Mouse (Mus musculus): Measurements from ENCODE around the gene A630001G21Rik.
A peak's percentile ranks its signal among the peaks of the same experiment; 100 is the strongest.
"Not testable (repeated sequence)": the region's sequence is repeated elsewhere in the genome, so short reads cannot be mapped to it uniquely, and the experiment has no call there.

A630001G21Rik gene

DNA sequence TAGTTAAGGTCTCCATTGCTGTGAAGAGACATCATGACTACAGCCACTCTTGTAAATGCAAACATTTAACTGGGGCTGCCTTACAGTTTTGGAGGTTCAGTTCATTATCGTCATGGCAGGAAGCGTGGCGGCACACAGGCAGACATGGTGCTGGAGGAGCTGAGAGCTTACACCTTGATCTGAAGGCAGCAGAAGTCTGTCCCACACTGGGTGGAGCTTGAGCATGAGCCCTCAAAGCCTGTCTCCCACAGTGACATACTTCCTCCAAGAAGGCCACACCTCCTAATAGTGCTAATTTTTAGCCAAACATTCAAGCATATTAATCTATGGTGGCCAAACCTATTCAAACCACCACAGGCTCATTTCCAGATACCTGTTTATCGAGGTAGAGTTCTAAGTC lies at the start of gene A630001G21Rik:
Gene A630001G21Rik (minus strand): TSS at position 208 of the 400 bp plus-strand sequence.
- no peak for DNase-seq (ENCODE audit: low read depth, low spot score)

DNA sequence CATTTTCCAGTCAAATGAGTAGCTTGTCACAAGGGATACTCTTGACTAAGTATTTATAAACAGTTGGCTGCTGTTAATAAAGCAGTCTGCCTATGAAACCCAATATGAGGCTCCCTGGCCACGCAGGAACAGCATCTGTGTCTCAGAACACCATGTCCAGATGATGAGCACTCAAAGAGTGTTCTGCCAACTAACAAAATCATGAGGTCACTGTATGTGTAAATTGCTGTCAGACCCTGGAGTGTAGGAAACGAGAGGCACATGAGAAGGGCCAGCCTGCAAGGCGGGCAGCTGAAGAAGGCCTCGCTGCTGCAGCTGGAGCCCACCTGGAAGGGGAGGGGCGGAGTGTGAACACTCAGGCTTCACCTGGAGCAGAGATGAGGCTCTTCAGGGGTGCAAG lies 48.7 kb upstream of the A630001G21Rik start:
- no peak for DNase-seq (ENCODE audit: low read depth, low spot score)

- DNase-seq (ENCODE audit: low read depth, low spot score), result no peak
These were observed 46.5 kb upstream of the A630001G21Rik start for GRCm38 (mm10) chr1:85824905-85825304.

DNA sequence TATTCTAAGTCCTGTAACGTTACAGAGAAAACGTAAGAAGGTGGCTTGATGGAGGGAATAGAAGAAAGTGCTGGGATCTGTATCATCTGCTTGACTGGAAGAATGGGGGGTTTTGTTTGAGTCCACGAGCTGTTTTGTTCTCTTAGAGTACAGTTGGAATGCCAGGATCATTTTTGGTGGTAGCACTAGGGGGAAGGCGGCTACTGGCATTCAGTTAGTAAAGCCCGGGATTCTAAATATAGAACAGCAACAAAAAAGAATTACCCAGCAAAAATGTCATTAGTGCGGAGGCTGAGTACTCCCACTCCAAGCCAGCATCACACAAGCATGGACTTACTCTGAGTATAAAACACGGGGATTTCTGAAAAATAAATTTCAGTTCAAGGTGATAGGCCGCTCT lies 43.8 kb upstream of the A630001G21Rik start:
- DNase-seq (ENCODE audit: low read depth, low spot score), result peak; percentile 60

DNA sequence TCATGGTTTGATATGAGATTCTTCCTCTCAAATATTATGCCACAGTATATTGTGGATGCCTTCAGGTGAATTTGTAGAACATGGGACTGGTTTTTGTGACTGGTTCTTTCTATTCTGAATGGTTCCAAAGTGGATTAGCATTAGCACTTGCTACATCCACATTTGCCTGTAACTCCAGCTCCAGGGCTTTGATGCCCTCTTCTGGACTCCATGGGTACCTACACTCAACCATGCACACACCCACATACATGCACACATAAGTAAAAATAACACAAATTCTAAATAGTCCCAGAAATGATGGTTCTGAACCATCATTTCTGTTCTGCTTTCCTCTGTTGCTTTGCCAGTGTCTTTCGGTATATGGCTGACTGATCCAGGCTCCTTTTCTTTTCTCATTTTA lies 41.3 kb upstream of the A630001G21Rik start:
- no peak for DNase-seq (ENCODE audit: low read depth, low spot score)

DNA sequence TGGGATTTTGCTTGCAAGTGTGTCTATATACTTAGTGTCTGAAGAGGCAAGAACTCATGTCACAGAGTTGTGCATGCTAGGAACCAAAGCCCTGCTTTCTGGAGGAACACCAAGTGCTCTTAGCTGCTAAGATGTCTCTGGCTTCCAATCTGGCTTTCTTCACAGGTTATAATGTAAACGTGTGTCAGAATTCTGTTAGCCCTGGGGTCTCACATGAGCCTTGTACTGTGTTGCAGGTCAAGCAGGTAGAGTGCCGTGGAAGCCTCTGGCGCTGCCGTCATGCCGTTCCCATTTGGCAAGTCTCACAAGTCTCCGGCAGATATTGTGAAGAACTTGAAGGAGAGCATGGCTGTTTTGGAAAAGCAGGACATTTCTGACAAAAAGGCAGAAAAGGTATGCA lies 39.7 kb upstream of the A630001G21Rik start:
- DNase-seq (ENCODE audit: low read depth, low spot score), result no peak

- DNase-seq (ENCODE audit: low read depth, low spot score), result not testable (repeated sequence)
These were observed 35.8 kb upstream of the A630001G21Rik start for GRCm38 (mm10) chr1:85814213-85814612.

DNA sequence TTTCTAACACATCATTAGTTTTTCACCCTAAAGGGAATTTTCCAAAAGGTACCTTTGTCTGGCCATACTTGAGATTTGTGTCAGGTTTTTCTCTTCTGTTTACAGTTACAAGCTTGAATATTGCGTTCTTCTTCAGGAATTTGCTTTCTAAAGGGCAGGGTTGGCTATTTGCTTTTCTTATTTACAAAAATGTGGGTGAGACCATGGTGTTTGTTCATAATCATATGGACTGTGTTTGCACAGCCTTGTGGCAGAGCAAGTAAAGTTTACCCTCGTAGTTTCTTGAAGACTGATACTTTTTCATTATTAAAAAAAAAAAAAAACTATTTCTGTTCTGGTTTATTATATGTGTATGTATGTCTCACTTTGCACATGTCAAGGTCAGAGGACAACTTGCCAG lies 32.3 kb upstream of the A630001G21Rik start:
- DNase-seq (ENCODE audit: low read depth, low spot score), result no peak

GRCm38 (mm10) chr1:85810343-85810742 lies 31.9 kb upstream of the A630001G21Rik start:
- DNase-seq (ENCODE audit: low read depth, low spot score), result peak; percentile 62

GRCm38 (mm10) chr1:85809256-85809655 lies 30.8 kb upstream of the A630001G21Rik start:
- peak; percentile 33 for DNase-seq (ENCODE audit: low read depth, low spot score)

DNA sequence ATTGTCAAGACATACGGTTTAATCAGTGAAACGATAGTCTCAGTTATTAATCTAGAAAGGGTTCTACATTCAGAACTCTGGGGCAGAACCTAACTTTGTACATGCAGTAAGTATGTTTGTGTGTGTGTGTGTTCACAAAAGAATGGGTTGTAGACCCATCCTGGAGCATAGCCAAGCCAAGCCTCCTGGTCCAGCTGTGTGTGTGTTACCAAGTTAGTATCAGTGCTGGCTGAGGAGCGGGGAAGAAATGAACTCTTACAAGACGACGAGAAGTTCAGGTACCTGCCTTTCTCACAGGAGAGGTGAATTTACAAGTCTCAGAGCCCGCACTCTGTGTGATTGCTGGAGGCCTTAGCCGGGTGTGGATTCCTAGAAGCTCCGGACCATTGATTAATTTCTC lies 26.1 kb upstream of the A630001G21Rik start:
- no peak for DNase-seq (ENCODE audit: low read depth, low spot score)

DNA sequence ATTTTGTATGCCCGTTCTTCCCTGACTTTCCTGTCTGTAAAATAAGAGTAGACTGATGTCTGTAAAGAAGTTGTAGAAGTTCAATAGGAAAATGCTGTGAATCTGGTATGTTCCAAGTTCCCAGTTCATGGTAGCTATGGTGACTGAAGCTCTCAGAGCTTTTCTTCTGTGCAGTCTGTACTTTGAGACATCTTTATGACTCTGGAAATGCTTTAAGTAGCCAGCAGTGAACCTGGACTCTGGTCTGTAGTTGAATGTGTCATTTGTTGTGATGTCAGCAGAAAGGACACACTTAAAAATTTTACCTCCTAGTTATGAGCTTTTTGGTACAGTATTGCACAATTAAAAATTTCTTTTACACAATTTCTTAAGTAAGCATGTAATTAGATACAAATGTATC lies 24.1 kb upstream of the A630001G21Rik start:
- DNase-seq (ENCODE audit: low read depth, low spot score), result no peak

DNA sequence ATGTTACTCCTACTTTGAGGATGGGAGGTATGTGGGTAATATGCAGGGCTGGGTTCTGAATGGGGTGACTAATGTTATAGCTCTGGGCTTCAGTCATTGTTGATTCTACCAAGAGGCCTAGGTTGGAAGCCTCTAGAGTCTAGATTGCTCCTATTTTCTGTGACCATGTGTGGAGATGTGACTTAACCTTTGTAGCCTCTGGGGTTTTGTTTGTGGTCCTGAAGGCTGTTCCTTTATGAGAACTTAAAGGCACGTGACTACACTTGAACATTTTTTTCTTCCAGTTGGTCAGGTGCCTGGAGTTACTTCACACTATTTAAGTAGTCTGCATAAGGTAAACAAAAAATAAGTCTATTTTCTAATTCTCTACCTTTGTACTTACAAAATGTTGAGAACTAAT lies 21.3 kb upstream of the A630001G21Rik start:
- DNase-seq (ENCODE audit: low read depth, low spot score), result no peak

GRCm38 (mm10) chr1:85795196-85795595 lies 16.8 kb upstream of the A630001G21Rik start:
- no peak for DNase-seq (ENCODE audit: low read depth, low spot score)

GRCm38 (mm10) chr1:85794106-85794771 lies 15.8 kb upstream of the A630001G21Rik start:
- peak; percentile 28 for DNase-seq (ENCODE audit: low read depth, low spot score)

GRCm38 (mm10) chr1:85793208-85794105 lies 15.0 kb upstream of the A630001G21Rik start, which contains the start of gene Cab39:
TSS of gene Cab39 (plus strand) at chr1:85793441.
- DNase-seq (ENCODE audit: low read depth, low spot score), result peak; percentile 93

DNA sequence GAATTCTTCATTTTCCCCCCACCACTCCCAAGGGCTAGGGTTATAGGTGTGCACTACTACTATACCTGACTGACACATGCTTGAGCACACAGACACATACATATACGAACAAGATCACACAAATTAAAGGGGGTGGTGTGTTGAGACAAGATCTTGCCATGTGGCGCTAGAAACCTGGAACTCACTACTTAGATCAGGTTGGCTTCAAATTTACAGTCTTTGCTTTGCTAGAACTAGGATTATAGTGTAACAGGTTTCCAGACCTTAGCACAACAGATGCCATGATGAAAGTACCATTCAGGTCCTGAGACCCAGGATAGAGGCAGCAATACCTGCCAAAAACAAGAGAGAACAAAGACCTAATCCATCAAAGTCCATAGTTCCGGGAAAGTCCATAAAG lies 13.0 kb upstream of the A630001G21Rik start:
- DNase-seq (ENCODE audit: low read depth, low spot score), result no peak

DNA sequence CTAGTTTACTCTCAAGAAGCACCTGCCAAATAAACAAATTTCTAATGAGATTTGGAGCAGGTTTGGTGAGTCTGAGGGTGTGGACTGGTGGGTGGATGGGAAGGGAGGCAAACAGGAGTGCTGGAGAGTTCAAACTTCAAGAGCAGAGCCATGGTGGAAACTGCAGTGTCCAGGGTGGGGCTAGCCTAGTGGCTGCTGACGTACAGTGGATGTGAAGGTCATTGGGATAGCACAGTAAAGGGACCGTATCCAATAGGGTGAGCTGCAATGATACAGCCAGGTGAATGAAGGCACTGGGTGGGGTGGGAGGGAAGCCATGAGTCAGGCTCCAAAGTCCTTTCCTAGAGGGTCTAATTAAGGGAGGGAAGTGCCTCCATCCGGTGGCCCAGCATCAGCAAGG lies 12.1 kb upstream of the A630001G21Rik start:
- no peak for DNase-seq (ENCODE audit: low read depth, low spot score)

DNA sequence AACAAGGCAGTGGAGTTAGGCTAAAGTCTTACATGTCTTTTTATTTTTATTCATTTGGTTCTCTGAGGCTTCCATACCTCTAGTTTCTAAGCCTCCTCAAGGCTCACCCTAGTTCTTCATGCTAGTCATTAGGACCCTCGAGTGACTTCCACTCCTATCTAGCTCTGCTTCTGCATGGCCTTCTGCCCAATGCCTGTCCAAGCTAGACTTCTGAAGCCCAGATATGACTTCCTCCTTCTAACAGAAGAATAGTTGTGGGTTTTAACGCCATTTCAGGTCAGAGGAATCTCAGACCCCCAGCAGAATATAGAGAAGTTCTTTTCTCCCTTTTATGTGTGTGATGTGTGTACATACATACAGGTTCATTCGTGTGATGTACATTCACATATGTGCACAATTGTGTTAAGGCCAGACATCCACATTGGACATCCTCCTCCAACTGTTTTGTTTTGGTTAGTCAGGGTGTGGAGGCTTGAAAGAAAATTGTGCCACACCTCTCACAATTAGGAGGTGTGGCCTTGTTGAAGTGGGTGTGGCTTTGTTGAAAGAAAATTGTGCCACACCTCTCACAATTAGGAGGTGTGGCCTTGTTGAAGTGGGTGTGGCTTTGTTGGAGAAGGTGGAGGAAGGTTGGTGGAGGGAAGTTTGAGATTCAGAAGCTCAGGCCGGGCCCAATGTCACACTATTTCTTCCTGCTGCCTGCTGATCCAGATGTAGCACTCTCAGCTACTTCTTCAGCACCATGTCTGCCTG lies 1.2 kb upstream of the A630001G21Rik start:
- DNase-seq (ENCODE audit: low read depth, low spot score), result no peak

- DNase-seq (ENCODE audit: low read depth, low spot score), result no peak
These were observed 569 bp upstream of the A630001G21Rik start for GRCm38 (mm10) chr1:85779012-85779411.

DNA sequence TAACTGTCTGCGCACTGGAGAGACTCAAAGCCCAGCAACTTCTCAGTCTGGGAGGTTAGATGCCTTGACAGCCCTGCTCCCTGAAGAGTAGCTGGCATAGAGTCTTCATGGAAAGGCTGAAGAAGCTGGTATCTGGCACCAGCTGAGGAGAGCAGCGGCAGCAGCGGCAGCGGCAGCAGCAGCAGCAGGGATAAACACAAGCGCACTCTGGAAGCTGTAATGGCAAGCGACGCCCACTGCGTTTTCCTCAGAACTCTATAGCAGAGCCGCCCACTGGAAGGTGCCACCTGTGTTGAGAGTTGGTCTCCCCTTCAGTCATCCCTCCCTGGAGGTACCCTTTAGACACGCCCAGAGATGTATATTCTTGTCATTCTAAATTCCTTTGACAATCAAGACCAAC lies 2.3 kb downstream of the A630001G21Rik start:
- peak; percentile 38 for DNase-seq (ENCODE audit: low read depth, low spot score)

DNA sequence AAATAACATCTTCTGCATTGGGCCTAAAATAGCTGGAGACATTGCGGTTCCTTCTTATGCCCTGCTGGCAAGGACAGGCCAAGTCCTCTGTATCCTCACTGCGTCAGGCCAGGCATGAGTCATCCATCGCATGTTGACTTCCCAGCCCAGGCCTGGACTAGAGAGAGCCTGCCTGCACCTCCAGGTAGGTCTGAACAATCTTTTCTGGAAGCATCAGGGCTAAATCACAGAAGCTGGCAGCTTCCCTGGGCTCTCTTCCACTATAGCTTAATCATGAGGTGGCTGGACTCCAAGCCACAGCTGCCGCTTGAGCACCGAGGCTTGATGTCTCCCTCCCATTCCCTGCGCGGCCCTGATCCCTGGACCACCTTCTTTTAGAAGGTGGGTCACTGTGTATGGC lies 3.3 kb downstream of the A630001G21Rik start:
- DNase-seq (ENCODE audit: low read depth, low spot score), result peak; percentile 50

All from brain, adult 2 months (tissue).